Mouse (Mus musculus): ENCODE data around the gene Pmvk. TPM values are rescaled to one million over a fixed set of nuclear protein-coding genes. Genes with fewer than 3 reads are reported as not detected.

Pmvk gene
- polyA plus RNA-seq (2012; rRNA removed), result 75.1 and 82.0 TPM in 2 replicates

GRCm38 (mm10) chr3:89454401-89455177 lies at the start of gene Pmvk:
Gene Pmvk (plus strand): TSS chr3:89454541.
- no peak for DNase-seq (ENCODE audit: low read depth)

- no peak for DNase-seq (ENCODE audit: low read depth)
Observed at GRCm38 (mm10) chr3:89406887-89407286, 47.5 kb upstream of the Pmvk start.

- DNase-seq (ENCODE audit: low read depth), result no peak
Observed at GRCm38 (mm10) chr3:89408448-89408847, 45.9 kb upstream of the Pmvk start.

GRCm38 (mm10) chr3:89409701-89410100 lies 44.6 kb upstream of the Pmvk start:
- no peak for DNase-seq (ENCODE audit: low read depth)

- no peak for DNase-seq (ENCODE audit: low read depth)
Observed at GRCm38 (mm10) chr3:89410864-89411263, 43.5 kb upstream of the Pmvk start.

- peak; percentile 100 for DNase-seq (ENCODE audit: low read depth)
Observed at GRCm38 (mm10) chr3:89411490-89412393, 42.6 kb upstream of the Pmvk start, which contains the start of gene Flad1. Gene Flad1 (minus strand): TSS chr3:89411870.

GRCm38 (mm10) chr3:89416158-89416557 lies 38.2 kb upstream of the Pmvk start:
- no peak for DNase-seq (ENCODE audit: low read depth)

- no peak for DNase-seq (ENCODE audit: low read depth)
Observed at GRCm38 (mm10) chr3:89417131-89417530, 37.2 kb upstream of the Pmvk start.

- DNase-seq (ENCODE audit: low read depth), result no peak
Observed at GRCm38 (mm10) chr3:89417840-89418169, 36.5 kb upstream of the Pmvk start.

- peak; percentile 97 for DNase-seq (ENCODE audit: low read depth)
Observed at GRCm38 (mm10) chr3:89418170-89418860, 36.0 kb upstream of the Pmvk start, which contains the start of the genes Cks1b and Shc1. Gene Cks1b (minus strand): TSS chr3:89418383. Gene Shc1 (plus strand): TSS chr3:89418443.

GRCm38 (mm10) chr3:89418861-89419250 lies 35.5 kb upstream of the Pmvk start:
- DNase-seq (ENCODE audit: low read depth), result no peak

GRCm38 (mm10) chr3:89419571-89419970 lies 34.8 kb upstream of the Pmvk start:
- DNase-seq (ENCODE audit: low read depth), result no peak

- no peak for DNase-seq (ENCODE audit: low read depth)
Observed at GRCm38 (mm10) chr3:89419981-89420380, 34.4 kb upstream of the Pmvk start.

GRCm38 (mm10) chr3:89420421-89420820 lies 33.9 kb upstream of the Pmvk start:
- DNase-seq (ENCODE audit: low read depth), result no peak

GRCm38 (mm10) chr3:89421002-89421774 lies 33.2 kb upstream of the Pmvk start:
- no peak for DNase-seq (ENCODE audit: low read depth)

GRCm38 (mm10) chr3:89421810-89422473 lies 32.4 kb upstream of the Pmvk start:
- DNase-seq (ENCODE audit: low read depth), result no peak

GRCm38 (mm10) chr3:89422556-89423205 lies 31.7 kb upstream of the Pmvk start:
- no peak for DNase-seq (ENCODE audit: low read depth)

GRCm38 (mm10) chr3:89424416-89425140 lies 29.8 kb upstream of the Pmvk start:
- no peak for DNase-seq (ENCODE audit: low read depth)

- DNase-seq (ENCODE audit: low read depth), result no peak
Observed at GRCm38 (mm10) chr3:89425141-89425525, 29.2 kb upstream of the Pmvk start.

GRCm38 (mm10) chr3:89425876-89426275 lies 28.5 kb upstream of the Pmvk start:
- no peak for DNase-seq (ENCODE audit: low read depth)
